Mouse (Mus musculus) heart, adult 2 months (tissue): ENCODE data around the gene Faf1. TPM values are rescaled to one million over a fixed set of nuclear protein-coding genes. Genes with fewer than 3 reads are reported as not detected.

Source experiments
- DNase-seq, 2 experiments: peaks; one replicate each; pipeline ENCODE4 v3.0.0; 2021
- H3K27ac ChIP-seq: fragments of 200-600 bp; 2 replicates; pipeline ENCODE4 v1.8.1; 2022
- H3K27me3 ChIP-seq: fragments of 200-500 bp; 2 replicates; pipeline ENCODE4 v1.6.1; 2012; ENCODE audit warnings: mild to moderate bottlenecking, low read length, inconsistent platforms, mixed read lengths; ENCODE audit not compliant: control insufficient read depth, insufficient read depth
- H3K36me3 ChIP-seq: fragments of 200-500 bp; 2 replicates; pipeline ENCODE4 v1.6.1; 2012; ENCODE audit warnings: low read length, inconsistent platforms; ENCODE audit not compliant: control insufficient read depth, insufficient read depth
- H3K4me1 ChIP-seq: fragments of 200-500 bp; 2 replicates; pipeline ENCODE4 v1.6.1; 2011; ENCODE audit warnings: low read length; ENCODE audit not compliant: control insufficient read depth, insufficient read depth
- H3K4me3 ChIP-seq: fragments of 200-600 bp; 2 replicates; pipeline ENCODE4 v1.8.1; 2022
- H3K79me2 ChIP-seq: fragments of 200-500 bp; replicated peaks from 2 replicates; pipeline ENCODE4 v1.6.1; 2012; ENCODE audit warnings: mild to moderate bottlenecking, inconsistent platforms, low read length, moderate library complexity, mixed read lengths; ENCODE audit not compliant: control insufficient read depth, insufficient read depth
- H3K9ac ChIP-seq: fragments of 200-500 bp; 2 replicates; pipeline ENCODE4 v1.6.1; 2012; ENCODE audit warnings: low read depth, mild to moderate bottlenecking, control low read depth, inconsistent platforms, low read length, mixed read lengths
- CTCF ChIP-seq: fragments of 200-600 bp; IDR thresholded peaks from 2 replicates; pipeline ENCODE4 v1.8.1; 2022; ENCODE audit warnings: antibody characterized with exemption, mild to moderate bottlenecking, moderate library complexity
- EP300 ChIP-seq: fragments of 200-500 bp; IDR thresholded peaks from 2 replicates; pipeline ENCODE4 v1.6.1; 2011; ENCODE audit warnings: low read depth, low read length, control low read depth; ENCODE audit not compliant: insufficient read depth
- POLR2A ChIP-seq: fragments of 200-500 bp; IDR thresholded peaks from 2 replicates; pipeline ENCODE4 v1.6.1; 2011; ENCODE audit warnings: mild to moderate bottlenecking, low read depth, low read length, control low read depth; ENCODE audit not compliant: insufficient read depth
- WGBS: fragments of 180-500 bp; shearing (Covaris S2); methylation state at CpG from one replicate; pipeline ENCODE4 v1.1.7; 2018; 5-methylcytosine and 5-hydroxymethylcytosine counted together
- intact Hi-C: fragments of 180-260 bp; cut with DNase I; formaldehyde crosslinking; loops from one replicate; pipeline ENCODE4 v1.15.1; 2025
- polyA plus RNA-seq: library from polyadenylated mRNA; depleted of rRNA; stranded (reverse); fragments of >200 nt; gene quantifications from 2 replicates; pipeline ENCODE4 v1.2.3, GENCODE M21; 2012
- total RNA-seq, 2 experiments: library from RNA; stranded (reverse); gene quantifications; 2 replicates each; pipeline ENCODE4 v1.2.3; 2021

Gene Faf1
- total and polyA plus RNA-seq, 3 experiments, result 9.6 to 46.0 (median 37.1) TPM

GRCm38 (mm10) chr4:109666461-109667269, 9.7 kb upstream of the Faf1 start, which contains the start of gene Cdkn2c:
Gene Cdkn2c, minus strand, starts transcription at chr4:109667189.
- H3K36me3 ChIP-seq, result peaks cover 6% of the 10 kb centered on the region
- peaks cover 2% of the 10 kb centered on the region for H3K4me1 ChIP-seq
- intact Hi-C loops, result loop anchor here (1.0 kb wide), 1 partner anchor 10 kb away; the partner anchor contains the start of gene Faf1
- H3K4me3 ChIP-seq, result peak within 1 kb of the TSS; percentile 90
- peak within 1 kb of the TSS; percentile 98 for H3K27ac ChIP-seq
- peak; percentile 96 to 97 for DNase-seq
- TF ChIP-seq CTCF (peak; percentile 35; the same call in 1 of the 2 replicates), POLR2A (peak; percentile 84), EP300 (no peak)
- H3K9ac ChIP-seq, result peak within 1 kb of the TSS; percentile 99
- no peaks in the 10 kb centered on the region; the same call in 1 of the 2 replicates for H3K79me2 ChIP-seq
- 1% methylated on average over 64 of the region's 64 CpGs for WGBS
- no peaks in the 10 kb centered on the region for H3K27me3 ChIP-seq

- intact Hi-C loops, result no loop called here
- Histone ChIP-seq H3K4me3 (peak overlapping the region; percentile 90), H3K27ac (peak overlapping the region; percentile 98), H3K9ac (no peak overlapping the region; the same call in 1 of the 2 replicates), H3K36me3 (peaks cover 6% of the 10 kb centered on the region), H3K4me1 (peaks cover 2% of the 10 kb centered on the region), H3K79me2 (no peaks in the 10 kb centered on the region; the same call in 1 of the 2 replicates), H3K27me3 (no peaks in the 10 kb centered on the region)
- TF ChIP-seq CTCF, result no peak
- TF ChIP-seq POLR2A, result no peak
- TF ChIP-seq EP300, result no peak
- no peak for DNase-seq
- WGBS, result 39% methylated on average over 2 of the region's 2 CpGs
These were observed 8.9 kb upstream of the Faf1 start for GRCm38 (mm10) chr4:109667518-109667917.

- H3K79me2 ChIP-seq, result no peaks in the 10 kb centered on the region; the same call in 1 of the 2 replicates
- H3K27me3 ChIP-seq, result no peaks in the 10 kb centered on the region
- H3K4me3 ChIP-seq, result no peak overlapping the region
- no peak overlapping the region for H3K9ac ChIP-seq
- H3K36me3 ChIP-seq, result peaks cover 2% of the 10 kb centered on the region; the same call in 1 of the 2 replicates
- 51% methylated on average over 2 of the region's 2 CpGs for WGBS
- no peaks in the 10 kb centered on the region; the same call in 1 of the 2 replicates for H3K4me1 ChIP-seq
- DNase-seq, result no peak
- no peak overlapping the region for H3K27ac ChIP-seq
- intact Hi-C loops, result loop anchor here (10.0 kb wide), 1 partner anchor 385 kb away; the partner anchor contains the start of gene Eps15
- TF ChIP-seq CTCF (peak; percentile 65), POLR2A (no peak)
These were observed 6.2 kb upstream of the Faf1 start for GRCm38 (mm10) chr4:109670213-109670612.

- Histone ChIP-seq H3K36me3 (peaks cover 2% of the 10 kb centered on the region; the same call in 1 of the 2 replicates), H3K27ac (no peak overlapping the region), H3K4me3 (no peak overlapping the region), H3K79me2 (no peaks in the 10 kb centered on the region; the same call in 1 of the 2 replicates), H3K9ac (no peak overlapping the region), H3K4me1 (no peaks in the 10 kb centered on the region; the same call in 1 of the 2 replicates), H3K27me3 (no peaks in the 10 kb centered on the region)
- intact Hi-C loops, result loop anchor here (10.0 kb wide), 1 partner anchor 387 kb away; the partner anchor contains the start of gene Eps15
- no peak for DNase-seq
- TF ChIP-seq CTCF (no peak), EP300 (no peak), POLR2A (no peak)
- WGBS, result 83% methylated on average over 1 of the region's 1 CpGs
These were observed 4.4 kb upstream of the Faf1 start for GRCm38 (mm10) chr4:109671941-109672340.

GRCm38 (mm10) chr4:109674097-109674496, 2.3 kb upstream of the Faf1 start:
- no peaks in the 10 kb centered on the region; the same call in none of the 2 replicates for H3K4me1 ChIP-seq
- WGBS, result 82% methylated on average over 2 of the region's 2 CpGs
- no peak overlapping the region for H3K9ac ChIP-seq
- H3K36me3 ChIP-seq, result peaks cover 2% of the 10 kb centered on the region; the same call in 1 of the 2 replicates
- H3K27ac ChIP-seq, result no peak overlapping the region
- DNase-seq, result no peak
- no peak overlapping the region for H3K4me3 ChIP-seq
- no peak for TF ChIP-seq POLR2A
- no peak for TF ChIP-seq EP300
- TF ChIP-seq CTCF, result no peak
- H3K27me3 ChIP-seq, result no peaks in the 10 kb centered on the region
- H3K79me2 ChIP-seq, result no peaks in the 10 kb centered on the region
- intact Hi-C loops, result loop anchor here (10.0 kb wide), 1 partner anchor 389 kb away; the partner anchor contains the start of gene Eps15

- Histone ChIP-seq H3K27me3 (no peaks in the 10 kb centered on the region), H3K9ac (peak overlapping the region; percentile 88), H3K4me1 (peaks cover 2% of the 10 kb centered on the region), H3K79me2 (peaks cover 3% of the 10 kb centered on the region; the same call in 1 of the 2 replicates), H3K36me3 (peaks cover 2% of the 10 kb centered on the region; the same call in 1 of the 2 replicates), H3K4me3 (peak overlapping the region; percentile 88), H3K27ac (peak overlapping the region; percentile 93)
- DNase-seq, result no peak
- TF ChIP-seq POLR2A (no peak), CTCF (no peak), EP300 (no peak)
- intact Hi-C loops, result loop anchor here (10.0 kb wide), 1 partner anchor 392 kb away; the partner anchor contains the start of gene Eps15
- under 1% methylated on average over 3 of the region's 3 CpGs for WGBS
These were observed 833 bp downstream of the Faf1 start for GRCm38 (mm10) chr4:109677221-109677620.
